Mouse (Mus musculus) midbrain, embryonic 11.5 days (tissue): ENCODE results near the gene Vmn1r180. TPM values are rescaled to one million over a fixed set of nuclear protein-coding genes. Genes with fewer than 3 reads are reported as not detected.
"Not testable (repeated sequence)": the region's sequence is repeated elsewhere in the genome, so short reads cannot be mapped to it uniquely, and the experiment has no call there.

Experiments
- ATAC-seq: fragments of 200-750 bp; cut with Nextera tagmentation; 2 replicates; pipeline ENCODE4 v1.8.0; 2017; ENCODE audit warnings: moderate TSS enrichment, moderate library complexity; ENCODE audit not compliant: low FRiP score
- DNase-seq: peaks from one replicate; pipeline ENCODE4 v3.0.0; 2015; ENCODE audit warnings: low spot score; ENCODE audit errors: missing footprints
- H3K27ac ChIP-seq: fragments of 300-500 bp; sonication (generic); 2 replicates; pipeline ENCODE4 v1.5.1; 2014; ENCODE audit warnings: low read depth, low read length
- H3K27me3 ChIP-seq: fragments of 300-500 bp; sonication (generic); 2 replicates; pipeline ENCODE4 v1.6.1; 2014; ENCODE audit warnings: mild to moderate bottlenecking, low read length, moderate library complexity, mixed read lengths; ENCODE audit not compliant: control insufficient read depth, insufficient read depth
- H3K36me3 ChIP-seq: fragments of 300-500 bp; sonication (generic); 2 replicates; pipeline ENCODE4 v1.6.1; 2014; ENCODE audit warnings: mild to moderate bottlenecking, low read length, moderate library complexity, mixed read lengths; ENCODE audit not compliant: control insufficient read depth, insufficient read depth
- H3K4me1 ChIP-seq: fragments of 300-500 bp; sonication (generic); 2 replicates; pipeline ENCODE4 v1.6.1; 2014; ENCODE audit warnings: low read length; ENCODE audit not compliant: control insufficient read depth, insufficient read depth
- H3K4me2 ChIP-seq: fragments of 300-500 bp; sonication (generic); 2 replicates; pipeline ENCODE4 v1.6.1; 2014; ENCODE audit warnings: mild to moderate bottlenecking, moderate library complexity
- H3K4me3 ChIP-seq: fragments of 300-500 bp; sonication (generic); 2 replicates; pipeline ENCODE4 v1.5.1; 2014; ENCODE audit warnings: low read depth, low read length
- H3K9ac ChIP-seq: fragments of 300-500 bp; sonication (generic); 2 replicates; pipeline ENCODE4 v1.6.1; 2014; ENCODE audit warnings: low read length
- H3K9me3 ChIP-seq: fragments of 300-500 bp; sonication (generic); 2 replicates; pipeline ENCODE4 v1.6.1; 2016; ENCODE audit warnings: low read length; ENCODE audit not compliant: control insufficient read depth
- WGBS: fragments of 180-500 bp; shearing (Covaris S2); extraction: QIAGEN DNeasy Blood & Tissue Kit; methylation state at CpG from one replicate; pipeline ENCODE4 v1.1.7; 2014; 5-methylcytosine and 5-hydroxymethylcytosine counted together
- polyA plus RNA-seq: library from polyadenylated mRNA; unstranded; fragments of >200 nt; fragmentation: Nextera tagmentation; extraction: Ambion mirVana; gene quantifications from 2 replicates; pipeline ENCODE4 v1.2.1, GENCODE M21; 2014

Gene Vmn1r180
- polyA plus RNA-seq, result not detected in 2 replicates

DNA sequence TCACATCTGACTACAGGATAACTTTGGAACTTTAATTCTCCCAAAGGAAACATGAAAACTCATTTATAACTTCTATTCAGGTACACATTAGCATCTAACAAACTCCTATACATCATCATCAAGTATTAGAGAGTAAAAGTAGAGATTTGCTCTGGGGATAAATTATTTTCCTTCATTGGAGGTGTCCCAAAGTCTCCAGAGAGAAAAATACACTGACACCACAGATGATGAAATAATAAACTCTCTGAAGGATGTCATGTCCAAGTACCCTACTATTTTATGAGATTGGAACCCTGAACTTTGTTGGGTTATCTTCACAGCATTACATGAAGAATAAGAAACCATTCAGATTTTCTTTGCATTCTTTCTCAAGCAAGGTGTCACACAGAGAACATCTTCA is at the start of gene Vmn1r180:
Gene Vmn1r180 (plus strand): TSS at position 301 of the 400 bp plus-strand sequence.
- DNase-seq (no peak), ATAC-seq (no peak)
- H3K9me3 ChIP-seq, result peaks cover 8% of the 10 kb centered on the region; the same call in 1 of the 2 replicates
- no peaks in the 10 kb centered on the region for H3K27me3 ChIP-seq
- no peak within 1 kb of the TSS for H3K4me3 ChIP-seq
- no peak within 1 kb of the TSS for H3K27ac ChIP-seq
- no peaks in the 10 kb centered on the region for H3K4me1 ChIP-seq
- H3K36me3 ChIP-seq, result no peaks in the 10 kb centered on the region
- no peak within 1 kb of the TSS for H3K4me2 ChIP-seq
- no peak within 1 kb of the TSS for H3K9ac ChIP-seq

DNA sequence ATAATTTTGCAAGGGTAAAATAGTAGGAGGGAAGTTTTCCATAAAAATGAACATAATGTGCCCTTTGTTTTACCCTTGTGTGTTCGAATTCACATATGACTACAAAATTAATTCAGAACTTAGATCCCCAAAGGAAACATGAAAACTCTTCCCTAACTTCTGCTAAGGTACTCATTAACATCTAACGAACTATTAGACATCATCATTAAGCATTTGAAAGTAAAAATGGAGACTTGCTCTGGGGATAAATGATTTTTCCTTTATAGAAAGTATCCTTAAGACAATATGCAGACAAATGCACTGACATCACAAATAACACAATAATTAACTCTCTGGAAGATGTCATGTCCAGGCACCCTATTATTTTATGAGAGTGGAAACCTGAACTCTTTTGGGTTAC is 23.8 kb upstream of the Vmn1r180 start, which contains the start of gene Vmn1r179:
Gene Vmn1r179 (plus strand): TSS at position 301 of the 400 bp plus-strand sequence.
- Histone ChIP-seq H3K9me3 (peaks cover 10% of the 10 kb centered on the region), H3K27me3 (no peaks in the 10 kb centered on the region), H3K36me3 (no peaks in the 10 kb centered on the region), H3K4me2 (no peak within 1 kb of the TSS), H3K4me3 (no peak within 1 kb of the TSS), H3K9ac (no peak within 1 kb of the TSS), H3K27ac (no peak within 1 kb of the TSS), H3K4me1 (no peaks in the 10 kb centered on the region)
- WGBS, result 51% methylated on average over 2 of the region's 2 CpGs
- DNase-seq (no peak), ATAC-seq (no peak)

DNA sequence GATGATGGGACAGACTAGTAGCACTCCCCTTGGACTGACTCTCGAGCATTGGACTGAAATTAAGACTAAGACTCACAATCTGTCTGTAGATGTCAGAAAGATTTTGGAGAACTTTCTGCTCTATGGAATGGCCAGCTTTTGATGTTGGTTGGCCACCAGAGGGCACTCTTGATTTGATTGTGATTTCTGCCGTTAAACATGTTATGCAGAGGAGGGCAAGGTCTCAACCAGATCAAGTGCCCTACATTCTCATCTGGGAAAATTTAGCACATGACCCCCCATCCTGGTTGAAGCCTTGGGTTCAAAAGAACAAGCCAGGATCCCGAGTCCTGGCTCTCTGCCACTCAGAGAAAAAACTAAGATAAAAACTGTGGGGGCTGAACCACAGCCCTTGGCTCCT is 17.6 kb downstream of the Vmn1r180 start:
- H3K4me1 ChIP-seq, H3K27ac ChIP-seq, DNase-seq, H3K4me3 ChIP-seq, H3K4me2 ChIP-seq, ATAC-seq, H3K36me3 ChIP-seq, H3K27me3 ChIP-seq, H3K9ac ChIP-seq: not testable (repeated sequence)
- 48% methylated on average over 3 of the region's 3 CpGs for WGBS
- H3K9me3 ChIP-seq, result peaks cover 21% of the 10 kb centered on the region; the same call in 1 of the 2 replicates

DNA sequence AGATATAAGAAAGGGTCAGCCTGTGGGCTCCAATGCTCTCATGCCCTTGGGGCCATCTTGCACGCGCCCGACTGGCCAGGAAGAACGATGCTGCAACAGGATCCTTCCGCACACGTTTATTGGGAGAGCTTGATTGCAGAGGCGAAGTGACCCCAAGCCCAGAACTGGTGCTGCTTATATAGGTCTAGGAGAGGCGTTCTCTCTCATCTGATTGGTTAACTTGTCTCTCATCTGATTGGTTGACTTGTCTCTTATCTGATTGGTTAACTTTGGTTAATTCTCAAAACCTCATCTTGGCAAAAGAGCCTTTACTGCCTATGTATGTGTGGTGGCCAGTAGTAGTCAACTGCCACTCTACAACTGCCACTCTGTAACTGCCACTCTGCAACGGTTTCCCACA is 23.9 kb downstream of the Vmn1r180 start, which contains the start of gene Vmn1r181:
Gene Vmn1r181 (plus strand): TSS at position 301 of the 400 bp plus-strand sequence.
- not testable (repeated sequence) for H3K4me1 ChIP-seq, ATAC-seq, H3K4me3 ChIP-seq, H3K4me2 ChIP-seq, H3K36me3 ChIP-seq, H3K27me3 ChIP-seq, H3K9ac ChIP-seq, DNase-seq, H3K27ac ChIP-seq
- H3K9me3 ChIP-seq, result peaks cover 22% of the 10 kb centered on the region; the same call in 1 of the 2 replicates
- WGBS, result 77% methylated on average over 9 of the region's 9 CpGs

DNA sequence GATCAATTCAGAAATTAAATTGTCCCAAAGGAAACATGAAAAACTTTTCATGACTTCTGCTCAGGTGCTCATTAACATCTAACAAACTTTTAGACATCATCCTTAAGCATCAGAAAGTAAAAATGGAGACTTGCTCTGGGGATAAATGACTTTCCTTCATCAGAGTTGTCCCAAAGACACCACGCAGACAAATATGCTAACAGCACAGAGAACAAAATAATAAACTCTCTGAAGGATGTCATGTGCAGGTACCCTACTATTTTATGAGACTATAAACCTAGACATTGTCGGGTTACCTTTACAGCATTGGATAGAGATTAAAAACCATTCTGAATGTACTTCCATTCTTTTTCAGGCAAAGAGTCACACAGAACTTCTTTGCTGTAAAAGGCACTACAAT is 51.0 kb downstream of the Vmn1r180 start, which contains the start of gene V1rd19:
Gene V1rd19 (plus strand): TSS at position 301 of the 400 bp plus-strand sequence.
- Histone ChIP-seq H3K36me3 (no peaks in the 10 kb centered on the region), H3K9me3 (peaks cover 17% of the 10 kb centered on the region), H3K4me2 (no peak within 1 kb of the TSS), H3K9ac (no peak within 1 kb of the TSS), H3K27me3 (no peaks in the 10 kb centered on the region), H3K4me3 (no peak within 1 kb of the TSS), H3K27ac (no peak within 1 kb of the TSS), H3K4me1 (no peaks in the 10 kb centered on the region)
- 68% methylated on average over 2 of the region's 2 CpGs for WGBS
- no peak for ATAC-seq
- no peak for DNase-seq

Other genes with a start within 250 kb of the Vmn1r180 start
- gene Vmn1r173, start 249.9 kb upstream of the Vmn1r180 start, polyA plus RNA-seq, result not detected in 2 replicates
- not detected in 2 replicates for gene Vmn1r174, start 198.4 kb upstream of the Vmn1r180 start, polyA plus RNA-seq
- gene Vmn1r175, start 140.0 kb upstream of the Vmn1r180 start, polyA plus RNA-seq, result not detected in 2 replicates
- not detected in 2 replicates for gene Vmn1r176, start 113.3 kb upstream of the Vmn1r180 start, polyA plus RNA-seq
- gene Vmn1r177, start 84.2 kb upstream of the Vmn1r180 start, polyA plus RNA-seq, result not detected in 2 replicates
- gene Vmn1r178, start 58.6 kb upstream of the Vmn1r180 start, polyA plus RNA-seq, result not detected in 2 replicates
- gene Vmn1r179, start 23.7 kb upstream of the Vmn1r180 start, polyA plus RNA-seq, result not detected in 2 replicates
- gene Vmn1r181, start 24.0 kb downstream of the Vmn1r180 start, polyA plus RNA-seq, result not detected in 2 replicates
- gene V1rd19, start 51.1 kb downstream of the Vmn1r180 start, polyA plus RNA-seq, result not detected in 2 replicates
- not detected in 2 replicates for gene Vmn1r183, start 102.6 kb downstream of the Vmn1r180 start, polyA plus RNA-seq
- 34.1 and 36.5 TPM in 2 replicates for gene Zfp180, start 131.3 kb downstream of the Vmn1r180 start, polyA plus RNA-seq
- 4.1 and 4.3 TPM in 2 replicates for gene Zfp112, start 161.7 kb downstream of the Vmn1r180 start, polyA plus RNA-seq
- gene Zfp235, start 183.5 kb downstream of the Vmn1r180 start, polyA plus RNA-seq, result 13.5 and 16.6 TPM in 2 replicates
- gene Zfp114, start 224.4 kb downstream of the Vmn1r180 start, polyA plus RNA-seq, result 4.6 and 4.8 TPM in 2 replicates